Mouse (Mus musculus) regulatory T cell (primary cell): ENCODE measurements around the gene Abca12.

ENCODE experiments used
- in situ Hi-C: fragments of 300-600 bp; cut with MboI, MseI; formaldehyde crosslinking; loops from one replicate; pipeline ENCODE4 v1.15.1; 2025; ENCODE audit warnings: high pct_unique_total_duplicates

Abca12 gene

GRCm38 (mm10) chr1:71414810-71415209, at the start of gene Abca12:
Gene Abca12, minus strand, starts transcription at chr1:71414910.
- in situ Hi-C loops = no loop called here

GRCm38 (mm10) chr1:71457961-71458360, 43.3 kb upstream of the Abca12 start:
- in situ Hi-C loops = no loop called here

GRCm38 (mm10) chr1:71447424-71447823, 32.7 kb upstream of the Abca12 start:
- in situ Hi-C loops = no loop called here

- in situ Hi-C loops = no loop called here
Observed at GRCm38 (mm10) chr1:71421741-71422333, 7.1 kb upstream of the Abca12 start.

GRCm38 (mm10) chr1:71418467-71418866, 3.8 kb upstream of the Abca12 start:
- in situ Hi-C loops = no loop called here

- in situ Hi-C loops = no loop called here
Observed at GRCm38 (mm10) chr1:71417951-71418350, 3.2 kb upstream of the Abca12 start.

- in situ Hi-C loops = no loop called here
Observed at GRCm38 (mm10) chr1:71414084-71414483, 626 bp downstream of the Abca12 start.

- in situ Hi-C loops = no loop called here
Observed at GRCm38 (mm10) chr1:71413114-71413513, 1.6 kb downstream of the Abca12 start.

- in situ Hi-C loops = no loop called here
Observed at GRCm38 (mm10) chr1:71407711-71408110, 7.0 kb downstream of the Abca12 start.

GRCm38 (mm10) chr1:71397635-71398034, 17.1 kb downstream of the Abca12 start:
- in situ Hi-C loops = no loop called here

GRCm38 (mm10) chr1:71396105-71396504, 18.6 kb downstream of the Abca12 start:
- in situ Hi-C loops = no loop called here

- in situ Hi-C loops = no loop called here
Observed at GRCm38 (mm10) chr1:71394177-71394576, 20.5 kb downstream of the Abca12 start.

- in situ Hi-C loops = no loop called here
Observed at GRCm38 (mm10) chr1:71393489-71393888, 21.2 kb downstream of the Abca12 start.

- in situ Hi-C loops = no loop called here
Observed at GRCm38 (mm10) chr1:71392463-71392862, 22.2 kb downstream of the Abca12 start.

GRCm38 (mm10) chr1:71386593-71386992, 28.1 kb downstream of the Abca12 start:
- in situ Hi-C loops = no loop called here

- in situ Hi-C loops = no loop called here
Observed at GRCm38 (mm10) chr1:71384098-71384497, 30.6 kb downstream of the Abca12 start.

- in situ Hi-C loops = no loop called here
Observed at GRCm38 (mm10) chr1:71373090-71373489, 41.6 kb downstream of the Abca12 start.

GRCm38 (mm10) chr1:71370266-71370665, 44.4 kb downstream of the Abca12 start:
- in situ Hi-C loops = no loop called here

- in situ Hi-C loops = no loop called here
Observed at GRCm38 (mm10) chr1:71367770-71368169, 46.9 kb downstream of the Abca12 start.

- in situ Hi-C loops = no loop called here
Observed at GRCm38 (mm10) chr1:71342861-71343554, 71.7 kb downstream of the Abca12 start.

- in situ Hi-C loops = no loop called here
Observed at GRCm38 (mm10) chr1:71342261-71342594, 72.5 kb downstream of the Abca12 start.

- in situ Hi-C loops = no loop called here
Observed at GRCm38 (mm10) chr1:71341370-71342260, 73.1 kb downstream of the Abca12 start.
